Mouse (Mus musculus): ENCODE data around the gene Dclre1b.

The Dclre1b gene

DNA sequence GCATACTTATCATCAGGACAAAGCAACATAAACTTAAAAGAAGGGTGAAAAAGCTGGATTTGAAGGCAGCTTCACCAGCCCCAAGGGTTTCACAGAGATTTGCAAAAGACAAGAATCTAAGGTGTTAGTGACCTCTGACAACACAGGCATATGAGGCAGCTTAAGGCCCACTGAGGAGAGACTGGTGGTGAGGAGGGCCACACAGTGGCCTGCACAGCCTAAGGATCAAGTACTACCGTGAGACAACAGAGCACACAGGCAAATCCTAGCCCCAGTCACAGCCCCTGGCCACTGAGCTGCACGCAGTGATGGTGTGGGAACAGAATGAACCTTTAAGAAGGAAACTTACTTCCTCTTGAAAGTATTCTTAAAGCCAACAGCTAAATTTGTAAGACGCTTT is 35.7 kb downstream of the Dclre1b start:
- ATAC-seq (ENCODE audit: low TSS enrichment), result no peak

DNA sequence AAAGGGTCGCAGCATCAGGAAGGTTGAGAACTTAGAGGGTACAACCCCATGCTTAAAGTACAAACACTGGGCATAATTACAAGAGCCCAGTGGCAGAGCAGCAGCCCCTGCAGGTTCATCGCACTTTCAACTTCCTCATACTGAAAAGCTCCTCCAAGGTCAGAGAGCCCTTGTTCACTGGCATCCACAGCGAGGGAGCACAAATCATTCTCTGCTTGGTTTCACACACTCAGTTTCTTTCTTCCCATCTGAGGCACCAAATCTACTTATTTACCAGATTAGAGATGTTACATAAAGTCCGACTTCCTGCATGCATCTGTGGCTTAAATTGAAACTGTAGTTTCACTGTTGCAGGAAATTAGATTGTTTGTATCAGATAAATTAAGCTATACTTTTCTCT is 36.4 kb downstream of the Dclre1b start:
- no peak for ATAC-seq (ENCODE audit: low TSS enrichment)

DNA sequence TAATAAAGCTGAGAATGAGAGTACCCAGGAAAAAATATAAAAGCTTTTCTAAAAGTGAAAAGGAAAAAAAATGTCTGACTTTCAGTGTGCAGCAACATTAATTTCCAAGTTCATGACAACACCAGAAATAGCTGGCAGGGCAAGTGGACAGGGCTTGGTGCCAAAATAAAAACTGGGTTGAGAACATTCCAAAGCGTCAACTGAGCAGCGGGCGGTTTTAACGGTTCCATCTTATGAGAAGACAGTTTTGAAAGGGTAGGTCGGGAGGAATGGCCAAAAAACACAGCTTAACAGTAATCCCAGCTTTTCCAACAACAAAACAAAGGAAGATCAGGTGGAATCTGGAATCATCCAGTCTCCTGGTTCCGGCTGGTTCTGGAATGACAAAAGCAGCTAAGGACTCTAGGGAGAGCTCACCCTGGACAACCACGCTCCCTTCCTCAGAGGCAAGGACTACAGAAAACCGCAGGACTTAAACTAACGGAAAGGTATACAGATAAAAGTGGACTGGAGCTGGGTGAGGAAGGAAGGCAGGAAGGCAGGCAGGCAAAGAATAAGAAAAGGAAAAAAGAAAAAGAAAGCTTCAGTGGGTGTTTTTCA is 37.6 kb downstream of the Dclre1b start:
- no peak for ATAC-seq (ENCODE audit: low TSS enrichment)

DNA sequence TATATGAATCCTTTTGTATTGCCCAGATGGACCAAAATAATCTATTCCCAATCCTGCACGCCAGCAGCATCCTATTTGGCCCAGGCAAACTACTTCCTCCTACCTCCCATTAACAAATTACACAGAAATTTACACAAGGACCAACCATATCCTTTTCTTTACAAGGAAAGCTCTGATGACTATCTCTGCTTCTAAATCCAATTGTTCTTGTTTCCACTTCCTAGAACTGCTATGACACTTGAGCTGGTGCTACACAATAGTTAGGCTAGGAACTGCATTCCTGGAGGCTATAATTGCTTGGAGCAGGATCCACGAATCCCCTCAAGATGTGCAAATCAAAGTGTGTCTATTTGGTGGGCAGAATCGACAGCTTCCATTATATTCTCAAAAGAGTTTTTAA is 42.5 kb downstream of the Dclre1b start:
- no peak for ATAC-seq (ENCODE audit: low TSS enrichment)

DNA sequence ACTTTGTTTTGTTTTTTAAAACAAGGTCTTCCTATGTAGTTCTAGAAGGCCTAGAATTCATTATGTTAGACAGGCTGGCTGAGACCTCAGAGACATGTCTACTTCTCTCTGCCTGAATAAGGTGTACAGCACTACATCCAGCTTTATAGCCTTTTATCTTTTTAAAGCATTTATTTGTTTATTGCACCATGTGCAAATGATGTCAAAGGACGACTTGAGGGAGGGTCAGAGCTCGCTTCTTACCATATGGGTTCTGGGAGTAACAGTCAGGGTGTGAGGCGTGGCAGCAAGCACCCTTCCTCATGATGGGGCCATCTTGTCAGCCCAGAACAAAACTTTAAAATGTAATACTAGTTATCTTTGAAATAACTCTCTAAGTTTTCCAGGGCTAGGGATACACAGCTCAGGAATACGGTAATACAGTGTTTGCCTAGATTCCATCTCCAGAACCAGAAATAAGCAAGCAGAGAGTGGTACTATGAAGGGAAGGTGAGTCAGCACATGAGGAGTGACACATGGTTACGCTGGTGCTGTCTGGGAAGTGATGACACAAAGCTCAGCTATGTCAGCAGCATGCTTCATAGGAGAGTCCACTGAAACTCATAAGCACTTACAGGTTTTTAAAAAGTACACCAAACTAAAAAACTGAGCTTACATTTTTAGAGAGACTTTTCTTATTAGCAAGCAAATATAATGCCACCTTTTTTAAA is 49.8 kb downstream of the Dclre1b start:
- ATAC-seq (ENCODE audit: low TSS enrichment), result no peak

DNA sequence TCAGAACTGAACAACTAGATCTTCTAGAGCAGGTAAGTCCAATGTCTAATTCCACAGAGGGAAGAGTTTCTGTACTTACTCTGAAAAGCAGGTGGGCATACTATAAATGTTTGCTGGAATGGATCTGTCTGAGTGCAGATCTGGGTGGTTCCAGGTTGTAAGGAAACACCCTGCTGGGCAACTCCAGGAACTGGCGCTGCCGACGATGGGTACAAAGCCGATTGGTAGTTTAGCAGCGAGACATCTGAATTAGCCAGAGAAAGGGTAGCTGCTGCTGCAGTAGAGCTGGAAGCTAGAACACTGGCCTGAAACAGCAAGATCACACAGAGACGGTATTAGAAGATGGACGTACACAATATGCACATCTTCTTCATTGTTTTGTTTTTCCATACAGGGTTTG is 50.8 kb downstream of the Dclre1b start:
- ATAC-seq (ENCODE audit: low TSS enrichment), result no peak

DNA sequence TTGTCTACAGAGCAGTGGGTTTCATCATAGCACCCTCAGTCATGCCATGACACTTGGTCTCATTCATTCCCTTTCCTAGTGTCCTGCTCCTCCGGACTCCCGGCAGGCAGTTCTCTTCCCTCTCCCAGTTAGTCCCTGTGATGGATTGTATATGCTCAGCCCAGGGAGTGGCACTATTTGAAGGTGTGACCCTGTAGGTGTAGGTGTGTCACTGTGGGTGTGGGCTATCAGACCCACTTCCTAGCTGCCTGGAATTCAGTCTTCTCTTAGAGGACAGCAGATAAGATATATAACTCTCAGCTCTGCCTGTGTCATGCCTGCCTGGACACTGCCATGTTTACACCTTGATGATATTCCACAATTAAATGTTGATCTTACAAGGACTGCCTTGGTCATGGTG is 52.3 kb downstream of the Dclre1b start:
- no peak for ATAC-seq (ENCODE audit: low TSS enrichment)

DNA sequence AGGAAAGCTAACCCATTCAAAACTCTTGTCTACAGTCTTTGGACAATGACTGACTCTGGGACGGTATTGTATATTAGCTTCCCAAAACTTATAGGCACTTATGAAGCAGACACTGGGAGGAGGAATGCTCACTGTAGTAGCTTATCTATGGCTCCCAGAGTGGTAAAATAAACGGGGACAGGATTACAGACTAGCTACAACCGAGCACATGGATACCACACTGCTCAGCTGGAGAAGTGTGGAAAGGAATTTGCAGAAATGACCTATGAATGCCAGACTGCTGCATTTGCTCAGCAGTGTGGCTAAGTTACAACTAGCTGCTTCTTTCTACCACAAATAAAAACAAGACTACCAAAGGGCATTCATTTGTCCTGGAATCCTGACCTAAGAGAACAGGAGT is 53.9 kb downstream of the Dclre1b start:
- no peak for ATAC-seq (ENCODE audit: low TSS enrichment)

DNA sequence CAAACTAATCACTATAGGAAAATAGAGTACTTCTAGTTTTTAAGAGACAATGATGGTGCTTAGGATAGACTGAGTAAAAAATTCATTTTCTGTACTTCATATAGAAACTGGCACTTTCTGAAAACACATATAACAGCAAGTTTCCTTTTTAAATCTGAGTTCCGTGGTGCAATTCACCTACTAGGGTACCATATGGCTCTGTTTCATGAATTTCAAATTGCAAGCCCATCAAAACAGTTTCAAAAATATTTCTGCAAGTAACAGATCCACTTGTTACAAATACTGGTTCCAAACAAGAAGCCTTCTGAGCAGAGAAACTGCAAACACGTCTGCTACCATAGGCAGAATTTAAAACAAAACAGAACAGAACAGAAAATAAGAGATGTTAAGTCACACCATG is 57.7 kb downstream of the Dclre1b start:
- ATAC-seq (ENCODE audit: low TSS enrichment), result peak; percentile 76
